Mouse (Mus musculus) T-helper 1 cell (primary cell): Measurements from ENCODE around the gene Nutf2-ps1.
"Not testable (repeated sequence)": the region's sequence is repeated elsewhere in the genome, so short reads cannot be mapped to it uniquely, and the experiment has no call there.

Source experiments
- in situ Hi-C: fragments of 300-600 bp; cut with MboI, MseI; formaldehyde crosslinking; loops from one replicate; pipeline ENCODE4 v1.15.1; 2025; ENCODE audit warnings: high pct_unique_total_duplicates

Gene Nutf2-ps1

GRCm38 (mm10) chr19:53588968-53589367 lies at the start of gene Nutf2-ps1:
Gene Nutf2-ps1, minus strand, starts transcription at chr19:53589068.
- in situ Hi-C loops: not testable (repeated sequence)

DNA sequence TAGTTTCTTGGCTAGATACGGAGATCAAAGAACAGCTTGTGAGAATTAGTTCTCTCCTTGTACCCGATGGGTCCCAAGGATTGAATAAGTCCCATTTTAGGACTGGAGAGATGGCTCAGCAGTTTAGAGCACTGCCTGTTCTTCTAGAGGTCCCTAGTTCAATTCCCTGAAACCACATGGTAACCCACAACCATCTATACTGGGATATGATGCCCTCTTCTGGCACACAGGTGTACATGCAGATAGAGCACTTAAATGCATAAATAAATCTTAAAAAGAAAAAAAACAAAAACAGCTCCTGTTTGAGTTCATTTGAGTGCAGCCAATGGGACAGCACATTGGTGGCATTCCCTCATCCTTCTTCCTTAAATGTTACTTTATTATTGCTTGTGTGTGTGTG lies 49.2 kb upstream of the Nutf2-ps1 start:
- in situ Hi-C loops: no loop called here

DNA sequence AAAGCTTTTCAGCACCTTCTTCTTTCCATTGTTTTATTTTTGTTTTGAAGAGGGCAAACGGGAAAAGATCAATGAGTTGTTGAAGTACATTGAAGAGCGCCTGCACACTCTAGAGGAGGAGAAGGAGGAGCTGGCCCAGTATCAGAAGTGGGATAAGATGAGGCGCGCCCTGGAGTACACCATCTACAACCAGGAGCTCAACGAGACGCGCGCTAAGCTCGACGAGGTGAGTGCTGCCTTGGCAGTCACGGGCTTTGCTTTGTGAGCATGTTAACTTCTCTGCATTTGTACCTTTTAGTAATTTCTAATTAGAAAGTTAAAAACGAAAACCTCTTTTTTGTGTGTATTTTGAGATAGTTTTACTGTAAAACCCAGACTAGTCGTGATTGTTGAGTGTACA lies 32.8 kb upstream of the Nutf2-ps1 start:
- in situ Hi-C loops: loop anchor here (10.0 kb wide), 1 partner anchor 1463 kb away; no protein-coding TSS in a partner anchor

DNA sequence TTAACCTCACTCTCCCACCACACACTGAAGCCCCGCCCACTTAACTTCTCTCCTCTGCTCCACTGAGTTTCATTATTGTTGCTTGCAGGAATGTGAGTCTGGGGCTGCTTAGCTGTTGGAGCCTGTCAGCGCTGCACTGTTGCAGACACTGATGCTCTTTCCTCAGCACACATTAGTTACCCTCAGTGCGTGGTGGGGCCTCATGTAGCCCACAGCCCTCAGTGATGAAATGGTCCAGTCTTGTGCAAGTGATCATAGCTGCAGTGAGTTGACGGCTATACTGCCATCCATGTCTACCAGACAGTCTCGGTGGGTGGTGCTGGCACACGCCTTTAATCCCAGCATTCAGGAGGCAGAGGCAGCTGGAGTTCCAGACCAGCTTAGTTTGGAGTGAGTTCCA lies 20.1 kb upstream of the Nutf2-ps1 start:
- in situ Hi-C loops: no loop called here

DNA sequence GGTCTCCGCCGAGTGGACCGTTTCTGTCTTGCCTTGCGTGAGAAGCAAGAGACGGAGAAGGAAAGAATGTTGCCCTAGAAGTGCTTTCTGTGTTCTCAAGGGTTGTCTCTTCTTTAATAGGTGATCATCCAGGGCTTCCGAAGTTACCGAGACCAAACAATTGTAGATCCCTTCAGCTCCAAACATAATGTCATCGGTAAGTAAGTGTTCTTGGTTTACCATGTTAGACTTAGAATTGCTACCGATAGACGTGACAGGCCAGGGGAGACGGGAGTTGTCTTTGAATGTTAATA lies 12.4 kb upstream of the Nutf2-ps1 start:
- in situ Hi-C loops: no loop called here

DNA sequence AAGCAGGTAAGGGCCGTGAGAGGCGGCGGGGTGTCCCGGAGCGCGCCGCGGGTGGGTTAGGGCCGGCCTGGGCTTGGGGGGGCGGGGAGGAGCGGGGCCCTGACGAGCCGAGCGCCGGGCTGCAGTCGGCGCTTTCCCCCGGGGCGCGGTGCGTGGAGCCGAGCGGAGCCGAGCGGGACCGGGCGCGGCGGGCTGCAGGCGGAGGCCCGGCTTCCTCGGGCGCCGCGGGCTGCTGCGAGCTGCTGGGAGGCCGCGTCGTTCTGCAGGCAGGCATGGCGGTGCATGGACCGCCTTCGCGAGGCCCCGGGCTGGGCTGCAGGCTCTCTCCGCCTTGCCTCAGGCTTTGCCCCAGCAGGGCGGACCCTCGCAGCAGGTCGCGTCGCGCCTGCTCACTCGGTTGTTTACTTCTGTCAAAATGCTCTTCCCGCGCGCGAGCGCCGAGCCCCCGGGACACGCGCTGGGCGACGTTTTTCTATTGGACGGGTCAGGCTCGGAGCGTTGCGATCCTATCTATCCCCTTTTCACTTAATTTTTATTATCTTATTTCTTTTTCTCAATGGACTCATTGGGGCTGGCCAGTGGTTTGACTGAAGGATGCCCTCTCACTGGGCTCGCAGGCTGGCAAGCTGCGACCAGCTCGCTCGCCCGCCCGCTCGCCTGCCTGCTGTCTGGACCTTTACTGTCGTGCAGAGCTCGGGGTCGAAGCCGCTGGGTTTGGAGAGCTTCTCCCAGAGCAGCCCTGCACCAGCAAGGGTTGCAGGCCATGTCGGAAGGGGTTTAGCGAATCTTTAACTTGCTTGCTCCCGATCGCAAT lies 11.9 kb upstream of the Nutf2-ps1 start:
- in situ Hi-C loops: no loop called here

- in situ Hi-C loops: no loop called here
These were observed 11.1 kb upstream of the Nutf2-ps1 start, which contains the start of gene Smc3 for GRCm38 (mm10) chr19:53599757-53600539. Gene Smc3, plus strand, starts transcription at chr19:53600398.

GRCm38 (mm10) chr19:53596723-53597474 lies 8.0 kb upstream of the Nutf2-ps1 start:
- in situ Hi-C loops: no loop called here

DNA sequence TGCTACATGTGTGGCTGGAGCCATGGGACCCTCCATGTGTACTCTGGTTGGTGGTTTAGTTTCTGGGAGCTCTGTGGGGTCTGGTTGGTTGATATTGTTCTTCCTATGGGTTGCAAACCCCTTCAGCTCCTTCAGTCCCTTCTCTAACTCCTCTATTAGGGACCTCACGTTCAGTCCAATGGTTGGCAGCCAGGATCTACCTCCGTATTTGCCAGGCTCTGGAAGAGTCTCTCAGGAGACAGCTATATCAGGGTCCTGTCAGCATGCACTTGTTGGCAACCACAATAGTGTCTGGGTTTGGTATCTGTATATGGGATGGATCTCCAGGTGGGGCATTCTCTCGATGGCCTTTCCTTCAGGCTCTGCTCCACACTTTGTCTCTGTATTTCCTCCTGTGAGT lies 1.2 kb downstream of the Nutf2-ps1 start:
- in situ Hi-C loops: not testable (repeated sequence)

DNA sequence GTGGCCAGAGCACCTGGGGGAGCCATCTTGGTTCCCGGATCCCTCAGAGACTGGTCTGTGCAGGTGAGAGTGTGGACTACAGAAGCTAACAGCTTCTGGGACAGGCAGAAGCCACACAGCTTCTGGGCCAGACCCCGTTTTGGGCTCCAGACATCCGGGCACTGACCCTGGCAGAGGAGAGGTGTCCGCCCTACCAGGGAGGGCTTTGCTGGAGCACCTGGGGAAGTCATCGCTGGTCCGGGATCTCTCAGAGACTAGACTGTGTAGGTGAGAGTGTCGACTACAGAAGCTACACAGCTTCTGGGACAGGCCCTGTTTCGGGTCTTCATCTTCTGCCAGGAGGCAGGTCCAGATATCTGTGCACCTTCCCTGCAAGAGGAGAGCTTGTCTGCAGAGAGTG lies 8.6 kb downstream of the Nutf2-ps1 start:
- in situ Hi-C loops: loop anchor here (5.0 kb wide), 1 partner anchor 178 kb away; no protein-coding TSS in a partner anchor

GRCm38 (mm10) chr19:53578597-53579252 lies 10.1 kb downstream of the Nutf2-ps1 start:
- in situ Hi-C loops: no loop called here

- in situ Hi-C loops: no loop called here
These were observed 11.7 kb downstream of the Nutf2-ps1 start for GRCm38 (mm10) chr19:53577025-53577800.

DNA sequence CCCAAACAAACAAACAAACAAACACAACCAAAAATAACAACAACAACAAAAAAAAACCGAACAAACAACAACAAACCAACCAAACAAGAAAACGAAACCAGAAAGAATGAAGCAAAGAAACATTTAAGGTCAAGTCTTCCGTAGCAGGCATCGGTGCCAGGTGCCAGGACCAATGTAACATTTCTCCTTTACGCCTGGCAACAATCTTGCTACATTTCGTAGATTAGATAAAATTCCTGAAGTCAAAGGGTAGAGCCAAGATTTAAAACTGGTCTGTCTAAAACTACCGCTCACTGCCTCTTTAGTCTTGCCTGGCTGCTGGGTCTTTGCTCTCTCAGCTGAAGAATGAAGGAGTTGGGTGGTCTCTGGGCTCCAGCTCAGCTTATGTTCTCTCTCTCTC lies 12.8 kb downstream of the Nutf2-ps1 start:
- in situ Hi-C loops: no loop called here

DNA sequence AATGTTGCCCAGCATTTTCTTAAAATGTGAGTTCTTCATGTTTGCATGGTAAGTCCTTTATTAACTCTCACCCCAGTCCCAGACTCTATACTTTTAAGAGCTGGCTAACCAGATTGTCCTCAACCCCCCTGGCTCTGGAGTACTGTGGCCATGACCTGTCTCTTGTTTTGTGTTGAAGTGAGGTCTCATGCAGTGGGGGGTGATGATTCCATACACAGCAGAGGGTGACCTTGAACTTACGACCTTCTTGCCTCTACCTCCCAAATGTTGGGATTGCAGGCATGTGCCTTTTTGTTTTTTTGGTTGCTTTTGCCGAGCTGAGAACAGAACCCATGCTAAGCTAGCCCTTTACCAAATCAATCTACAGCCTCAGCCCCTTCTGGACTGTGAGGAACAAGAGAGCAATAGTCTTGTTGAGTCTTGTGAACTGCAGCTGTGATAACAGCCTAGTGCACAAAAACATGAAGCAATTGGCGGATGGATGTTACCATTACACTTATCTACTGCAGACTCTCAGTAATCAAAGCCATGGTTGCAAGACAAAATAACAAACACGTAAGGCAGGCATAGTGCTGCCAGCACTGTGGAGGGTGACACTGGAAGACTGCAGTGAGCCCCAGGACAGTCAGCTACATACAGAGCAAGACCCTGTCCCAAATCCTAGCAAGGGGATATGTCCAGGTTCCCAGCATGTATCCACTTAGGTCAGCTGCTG lies 13.4 kb downstream of the Nutf2-ps1 start:
- in situ Hi-C loops: no loop called here

GRCm38 (mm10) chr19:53574546-53574945 lies 14.3 kb downstream of the Nutf2-ps1 start:
- in situ Hi-C loops: no loop called here

DNA sequence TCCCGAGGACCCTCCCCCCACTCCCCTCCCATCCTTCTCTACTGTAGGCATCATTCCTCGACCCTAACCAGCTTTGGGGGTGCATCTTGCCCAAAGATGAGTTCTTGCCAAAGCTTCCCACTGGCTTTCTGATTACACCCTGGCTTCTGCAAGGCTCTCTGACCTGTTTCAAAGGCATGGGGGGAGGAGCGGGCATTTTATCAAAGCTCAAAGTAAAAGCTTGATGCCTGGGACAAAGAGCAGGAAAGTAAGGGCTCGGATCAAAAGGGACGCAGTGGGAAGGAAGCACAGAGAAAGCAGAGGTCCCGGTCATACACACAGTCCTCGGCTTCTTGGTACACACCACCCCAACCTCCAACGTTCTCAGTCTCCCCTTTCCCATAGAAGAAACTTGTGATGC lies 14.7 kb downstream of the Nutf2-ps1 start:
- in situ Hi-C loops: no loop called here

GRCm38 (mm10) chr19:53573151-53573550 lies 15.7 kb downstream of the Nutf2-ps1 start:
- in situ Hi-C loops: no loop called here

DNA sequence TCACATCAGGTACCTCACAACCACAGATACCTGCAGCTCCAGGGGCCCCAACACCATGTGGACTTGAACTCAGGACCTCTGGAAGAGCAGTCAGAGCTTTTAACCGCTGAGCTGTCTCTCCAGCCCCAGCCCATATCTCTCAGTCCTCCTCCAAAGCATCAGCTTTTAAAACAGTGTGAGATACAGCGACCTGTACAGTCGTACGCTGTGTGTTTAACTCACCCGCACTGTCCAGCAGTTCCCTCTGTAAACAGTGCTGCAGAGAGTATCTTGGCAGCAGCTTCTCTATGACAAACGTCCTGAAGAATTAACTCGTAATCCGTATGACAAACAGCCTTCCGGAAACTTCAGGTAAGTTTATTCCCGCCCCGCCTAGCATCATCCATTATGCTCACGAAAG lies 16.3 kb downstream of the Nutf2-ps1 start:
- in situ Hi-C loops: no loop called here

- in situ Hi-C loops: no loop called here
These were observed 17.1 kb downstream of the Nutf2-ps1 start for GRCm38 (mm10) chr19:53571501-53572428.
